Mouse (Mus musculus): Measurements from ENCODE around the gene Lrrc4b. TPM values are rescaled to one million over a fixed set of nuclear protein-coding genes. Genes with fewer than 3 reads are reported as not detected.

Gene Lrrc4b
- 302 and 372 TPM in 2 replicates for polyA plus RNA-seq (2012; rRNA removed)

- peak; percentile 96 for DNase-seq (ENCODE audit: low read depth)
- TF ChIP-seq CTCF (IDR thresholded peaks at IDR 0.05; ENCODE audit: borderline replicate concordance, extremely low read depth, insufficient read depth, insufficient read length) (0 out of 2 replicates have a peak, but pooled peaks have one; percentile 5), POLR2A (IDR thresholded peaks at IDR 0.05; ENCODE audit: borderline replicate concordance, extremely low read depth, insufficient read depth, insufficient read length, poor library complexity, severe bottlenecking) (peak; percentile 85)
Measured at GRCm38 (mm10) chr7:44428968-44429521, at the start of gene Lrrc4b. Gene Lrrc4b (plus strand): TSS chr7:44429018.

- TF ChIP-seq POLR2A (IDR thresholded peaks at IDR 0.05; ENCODE audit: borderline replicate concordance, extremely low read depth, insufficient read depth, insufficient read length, poor library complexity, severe bottlenecking), result no peak
- DNase-seq (ENCODE audit: low read depth), result peak; percentile 94
Measured at GRCm38 (mm10) chr7:44382541-44382940, 46.3 kb upstream of the Lrrc4b start.

GRCm38 (mm10) chr7:44383980-44384715 lies 44.7 kb upstream of the Lrrc4b start, which contains the start of gene Syt3:
Gene Syt3 (plus strand): TSS chr7:44384102.
- peak; percentile 93 for DNase-seq (ENCODE audit: low read depth)

GRCm38 (mm10) chr7:44384716-44385059 lies 44.1 kb upstream of the Lrrc4b start:
- TF ChIP-seq CTCF (IDR thresholded peaks at IDR 0.05; ENCODE audit: borderline replicate concordance, extremely low read depth, insufficient read depth, insufficient read length) (no peak), POLR2A (IDR thresholded peaks at IDR 0.05; ENCODE audit: borderline replicate concordance, extremely low read depth, insufficient read depth, insufficient read length, poor library complexity, severe bottlenecking) (no peak)
- DNase-seq (ENCODE audit: low read depth), result no peak

More at GRCm38 (mm10) chr7:44383980-44384715, 44.7 kb upstream of the Lrrc4b start, which contains the start of gene Syt3:
- TF ChIP-seq POLR2A (IDR thresholded peaks at IDR 0.05; ENCODE audit: borderline replicate concordance, extremely low read depth, insufficient read depth, insufficient read length, poor library complexity, severe bottlenecking), result no peak
- no peak for TF ChIP-seq CTCF (IDR thresholded peaks at IDR 0.05; ENCODE audit: borderline replicate concordance, extremely low read depth, insufficient read depth, insufficient read length)

- no peak for TF ChIP-seq CTCF (IDR thresholded peaks at IDR 0.05; ENCODE audit: borderline replicate concordance, extremely low read depth, insufficient read depth, insufficient read length)
- no peak for TF ChIP-seq POLR2A (IDR thresholded peaks at IDR 0.05; ENCODE audit: borderline replicate concordance, extremely low read depth, insufficient read depth, insufficient read length, poor library complexity, severe bottlenecking)
- no peak for DNase-seq (ENCODE audit: low read depth)
Measured at GRCm38 (mm10) chr7:44385720-44386119, 43.1 kb upstream of the Lrrc4b start, which contains the start of gene 1700008O03Rik. Gene 1700008O03Rik (minus strand): TSS chr7:44385820.

GRCm38 (mm10) chr7:44391831-44392230 lies 37.0 kb upstream of the Lrrc4b start:
- DNase-seq (ENCODE audit: low read depth), result no peak
- TF ChIP-seq POLR2A (IDR thresholded peaks at IDR 0.05; ENCODE audit: borderline replicate concordance, extremely low read depth, insufficient read depth, insufficient read length, poor library complexity, severe bottlenecking) (no peak), CTCF (IDR thresholded peaks at IDR 0.05; ENCODE audit: borderline replicate concordance, extremely low read depth, insufficient read depth, insufficient read length) (no peak)

- DNase-seq (ENCODE audit: low read depth), result no peak
- TF ChIP-seq CTCF (IDR thresholded peaks at IDR 0.05; ENCODE audit: borderline replicate concordance, extremely low read depth, insufficient read depth, insufficient read length) (no peak), POLR2A (IDR thresholded peaks at IDR 0.05; ENCODE audit: borderline replicate concordance, extremely low read depth, insufficient read depth, insufficient read length, poor library complexity, severe bottlenecking) (no peak)
Measured at GRCm38 (mm10) chr7:44392341-44392740, 36.5 kb upstream of the Lrrc4b start.

GRCm38 (mm10) chr7:44393284-44393683 lies 35.5 kb upstream of the Lrrc4b start:
- TF ChIP-seq POLR2A (IDR thresholded peaks at IDR 0.05; ENCODE audit: borderline replicate concordance, extremely low read depth, insufficient read depth, insufficient read length, poor library complexity, severe bottlenecking), result no peak
- no peak for TF ChIP-seq CTCF (IDR thresholded peaks at IDR 0.05; ENCODE audit: borderline replicate concordance, extremely low read depth, insufficient read depth, insufficient read length)
- no peak for DNase-seq (ENCODE audit: low read depth)

GRCm38 (mm10) chr7:44398570-44398969 lies 30.2 kb upstream of the Lrrc4b start:
- TF ChIP-seq POLR2A (IDR thresholded peaks at IDR 0.05; ENCODE audit: borderline replicate concordance, extremely low read depth, insufficient read depth, insufficient read length, poor library complexity, severe bottlenecking) (no peak), CTCF (IDR thresholded peaks at IDR 0.05; ENCODE audit: borderline replicate concordance, extremely low read depth, insufficient read depth, insufficient read length) (peak; percentile 78)

GRCm38 (mm10) chr7:44401673-44402072 lies 27.1 kb upstream of the Lrrc4b start:
- DNase-seq (ENCODE audit: low read depth), result no peak
- TF ChIP-seq CTCF (IDR thresholded peaks at IDR 0.05; ENCODE audit: borderline replicate concordance, extremely low read depth, insufficient read depth, insufficient read length) (no peak), POLR2A (IDR thresholded peaks at IDR 0.05; ENCODE audit: borderline replicate concordance, extremely low read depth, insufficient read depth, insufficient read length, poor library complexity, severe bottlenecking) (no peak)

More at GRCm38 (mm10) chr7:44398570-44398969, 30.2 kb upstream of the Lrrc4b start:
- DNase-seq (ENCODE audit: low read depth), result peak; percentile 75

- TF ChIP-seq POLR2A (IDR thresholded peaks at IDR 0.05; ENCODE audit: borderline replicate concordance, extremely low read depth, insufficient read depth, insufficient read length, poor library complexity, severe bottlenecking) (peak; percentile 23; the same call in 1 of the 2 replicates), CTCF (IDR thresholded peaks at IDR 0.05; ENCODE audit: borderline replicate concordance, extremely low read depth, insufficient read depth, insufficient read length) (no peak)
- DNase-seq (ENCODE audit: low read depth), result peak; percentile 100
Measured at GRCm38 (mm10) chr7:44405346-44406014, 23.3 kb upstream of the Lrrc4b start.
